Mouse (Mus musculus): Measurements from ENCODE around the gene Psors1c2. TPM values are rescaled to one million over a fixed set of nuclear protein-coding genes. Genes with fewer than 3 reads are reported as not detected.

Psors1c2 gene
- polyA plus RNA-seq, 1 experiment = 0.43 TPM

DNA sequence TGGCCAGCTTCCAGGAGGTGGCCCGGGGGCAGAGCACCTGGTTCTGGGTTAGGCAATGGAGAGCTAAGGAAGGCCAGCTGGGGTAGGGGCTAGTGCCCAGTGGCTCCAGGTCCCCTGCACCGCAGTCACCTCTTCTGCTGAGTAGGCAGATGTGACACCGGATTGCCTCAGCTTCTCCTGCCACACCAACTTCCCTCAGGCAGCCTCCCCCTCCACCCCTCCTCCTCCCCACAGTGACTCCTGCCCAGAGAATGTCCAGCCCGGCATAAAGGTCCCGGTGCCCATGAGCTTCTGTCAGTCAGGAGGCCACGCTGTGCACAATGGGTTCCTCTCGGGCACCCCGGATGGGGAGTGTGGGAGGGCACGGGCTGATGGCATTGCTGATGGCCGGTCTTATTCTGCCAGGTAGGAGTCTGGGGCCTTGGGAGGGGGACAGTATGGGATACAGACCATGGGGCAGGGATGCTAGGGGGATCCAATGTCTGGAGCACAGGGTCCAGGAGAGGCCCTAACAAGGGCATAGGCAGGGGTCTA lies 18.9 kb downstream of the Psors1c2 start, which contains the start of gene Cdsn:
TSS of gene Cdsn (plus strand) at position 248 of the 534 bp plus-strand sequence.
- WGBS = 89% methylated on average over 10 of the region's 10 CpGs
- no peak for DNase-seq (ENCODE audit: low read depth, low spot score)

DNA sequence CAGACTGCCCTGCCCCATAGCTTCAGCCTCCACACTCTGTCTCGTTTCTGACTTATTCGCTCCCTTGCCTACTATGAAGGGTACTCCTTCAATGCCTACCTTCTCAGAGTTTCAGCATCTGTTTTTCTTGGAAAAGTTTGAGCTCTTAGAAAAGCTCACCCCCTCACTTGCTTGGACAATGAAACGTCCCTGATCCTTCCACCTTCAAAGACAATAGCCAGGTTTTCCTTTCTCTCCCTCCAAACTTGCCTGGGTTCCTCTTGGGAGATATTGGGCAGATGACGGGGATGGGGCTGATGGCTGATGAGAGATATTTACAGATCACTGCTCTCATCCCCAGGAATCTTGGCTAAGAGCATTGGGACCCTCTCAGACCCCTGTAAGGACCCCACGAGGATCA lies 21.3 kb downstream of the Psors1c2 start:
- no peak for DNase-seq (ENCODE audit: low read depth, low spot score)
- WGBS = 89% methylated on average over 5 of the region's 5 CpGs

DNA sequence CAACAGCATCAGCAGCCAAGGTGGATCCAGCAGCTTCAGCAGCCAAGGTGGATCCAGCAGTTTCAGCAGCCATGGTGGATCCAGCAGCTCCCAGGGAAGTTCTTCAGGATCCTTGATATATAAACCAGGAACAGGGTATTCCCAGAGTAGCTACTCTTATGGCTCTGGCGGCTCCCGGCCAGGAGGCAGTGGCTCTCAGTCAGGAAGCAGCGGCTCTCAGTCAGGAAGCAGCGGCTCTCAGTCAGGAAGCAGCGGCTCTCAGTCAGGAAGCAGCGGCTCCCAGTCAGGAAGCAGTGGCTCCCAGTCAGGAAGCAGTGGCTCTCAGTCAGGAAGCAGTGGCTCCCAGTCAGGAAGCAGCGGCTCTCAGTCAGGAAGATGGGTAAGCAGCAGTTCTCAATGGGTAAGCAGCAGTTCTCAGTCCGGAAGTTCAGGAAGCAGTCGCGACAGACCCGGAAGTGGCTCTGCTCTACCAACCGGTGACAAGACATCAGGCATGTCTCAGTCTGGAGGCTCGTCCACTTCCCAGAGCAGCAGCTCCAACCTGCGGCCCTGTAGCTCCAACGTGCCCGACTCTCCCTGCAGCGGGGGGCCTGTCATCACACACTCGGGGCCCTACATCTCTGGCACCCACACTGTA lies 21.9 kb downstream of the Psors1c2 start:
- WGBS = 92% methylated on average over 18 of the region's 18 CpGs

DNA sequence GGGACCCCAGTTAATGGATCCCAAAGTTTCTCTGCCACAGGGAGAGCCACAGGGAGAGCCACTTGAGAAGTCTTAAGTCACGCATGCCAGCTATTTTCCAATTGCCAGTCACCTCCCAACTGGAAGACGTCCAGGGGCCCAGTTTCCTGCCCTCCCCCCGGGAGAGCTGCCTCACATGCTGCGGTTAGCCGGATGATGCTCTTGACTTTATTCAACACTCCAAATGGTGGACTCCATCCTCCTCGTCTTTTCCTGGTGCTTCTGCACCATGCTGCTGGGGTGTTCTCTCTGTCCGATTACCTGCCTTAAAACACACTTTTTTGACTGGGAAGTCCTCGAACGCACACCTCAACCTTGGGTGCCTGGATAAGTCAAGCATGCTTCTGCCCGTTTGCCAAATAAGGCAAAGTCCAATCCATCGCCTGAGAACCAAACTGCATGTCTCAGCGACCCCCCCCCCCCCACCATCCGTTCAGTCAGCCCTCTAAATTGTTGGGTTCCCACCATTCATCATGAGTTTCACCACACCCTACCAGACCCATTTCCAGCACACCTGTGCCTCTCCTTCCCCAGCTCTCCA lies 23.3 kb downstream of the Psors1c2 start:
- WGBS = 43% methylated on average over 13 of the region's 13 CpGs
- DNase-seq (ENCODE audit: low read depth, low spot score) = no peak

More for the DNA sequence above, 21.9 kb downstream of the Psors1c2 start:
- no peak for DNase-seq (ENCODE audit: low read depth, low spot score)

DNA sequence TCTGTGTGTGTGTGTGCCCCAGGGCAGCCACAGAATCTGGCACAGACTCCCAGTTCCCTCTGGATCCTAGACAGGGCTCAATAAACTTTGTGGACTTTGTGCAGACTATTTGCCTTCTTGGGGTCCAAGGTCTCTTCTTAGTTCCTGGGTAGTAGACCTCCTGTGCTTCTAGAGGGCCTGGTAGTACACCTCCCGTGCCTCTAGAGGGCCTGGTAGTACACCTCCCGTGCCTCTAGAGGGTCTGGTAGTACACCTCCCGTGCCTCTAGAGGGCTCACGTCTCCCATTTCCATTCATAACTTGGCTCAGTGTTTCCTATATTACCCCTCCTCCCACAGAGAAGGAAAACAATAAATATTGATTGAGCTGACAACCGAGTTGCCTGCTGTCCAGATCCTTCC lies 23.8 kb downstream of the Psors1c2 start:
- DNase-seq (ENCODE audit: low read depth, low spot score) = peak; percentile 74
- 8% methylated on average over 5 of the region's 5 CpGs for WGBS

DNA sequence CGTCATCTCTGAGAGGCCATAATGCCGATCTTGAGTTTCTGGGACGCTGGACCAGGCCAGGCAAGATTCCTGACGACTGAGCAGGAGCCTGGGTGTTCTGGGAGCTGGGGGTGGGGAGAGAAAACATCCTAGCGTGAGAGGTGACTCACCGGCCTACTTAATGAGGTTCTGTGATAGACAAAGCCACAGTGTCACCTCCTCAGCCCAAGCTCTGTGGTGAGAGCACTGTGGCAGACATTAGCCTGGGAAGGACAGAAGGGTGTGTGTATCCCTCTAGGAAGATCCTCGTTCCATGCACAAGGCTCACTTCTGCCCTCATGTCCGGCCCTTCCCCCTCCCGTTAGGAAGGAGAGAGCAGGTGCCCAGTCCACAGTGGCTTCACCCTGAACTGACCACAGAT lies 24.4 kb downstream of the Psors1c2 start:
- DNase-seq (ENCODE audit: low read depth, low spot score) = no peak
- WGBS = 41% methylated on average over 9 of the region's 9 CpGs

DNA sequence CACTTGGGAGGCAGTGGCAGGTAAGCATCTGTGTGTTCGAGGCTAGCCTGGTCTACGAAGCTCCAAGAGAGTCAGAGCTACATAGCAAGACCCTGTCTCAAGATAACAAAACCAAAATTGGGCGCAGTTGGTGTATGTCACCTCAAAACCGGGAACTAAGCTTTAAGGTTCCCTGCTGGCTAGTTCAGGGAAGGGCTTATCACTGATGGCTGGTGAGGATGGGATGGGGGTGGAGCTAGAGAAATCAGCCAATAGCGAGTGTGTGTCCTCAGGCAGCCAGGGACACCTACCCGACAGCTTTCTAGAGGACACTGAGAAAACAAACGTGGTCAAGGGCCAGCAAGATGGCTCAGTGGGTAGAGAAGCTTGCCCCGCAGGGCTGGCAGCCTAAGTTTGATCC lies 25.2 kb downstream of the Psors1c2 start:
- no peak for DNase-seq (ENCODE audit: low read depth, low spot score)
- WGBS = 67% methylated on average over 8 of the region's 8 CpGs

DNA sequence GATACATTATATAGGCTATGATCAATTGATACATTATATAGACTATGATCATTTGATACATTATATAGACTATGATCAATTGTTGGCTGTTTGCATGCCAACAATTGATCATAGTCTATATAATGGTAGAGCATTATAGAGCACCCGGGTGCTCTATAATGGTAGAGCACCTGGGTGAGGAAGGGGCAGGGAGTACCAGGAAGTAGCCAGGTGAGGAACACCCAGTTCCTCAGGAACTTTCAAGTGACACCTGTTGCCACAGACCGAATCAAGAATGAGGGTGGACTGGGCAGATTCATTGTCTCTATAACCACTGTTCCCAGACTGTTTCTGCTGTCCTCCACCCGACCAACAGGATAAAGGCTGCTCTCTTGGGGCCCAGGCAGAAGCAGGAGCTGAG lies 34.1 kb downstream of the Psors1c2 start, which contains the start of gene 2300002M23Rik:
TSS of gene 2300002M23Rik (plus strand) at position 301 of the 400 bp plus-strand sequence.
- 33% methylated on average over 3 of the region's 3 CpGs for WGBS
- no peak for DNase-seq (ENCODE audit: low read depth, low spot score)

DNA sequence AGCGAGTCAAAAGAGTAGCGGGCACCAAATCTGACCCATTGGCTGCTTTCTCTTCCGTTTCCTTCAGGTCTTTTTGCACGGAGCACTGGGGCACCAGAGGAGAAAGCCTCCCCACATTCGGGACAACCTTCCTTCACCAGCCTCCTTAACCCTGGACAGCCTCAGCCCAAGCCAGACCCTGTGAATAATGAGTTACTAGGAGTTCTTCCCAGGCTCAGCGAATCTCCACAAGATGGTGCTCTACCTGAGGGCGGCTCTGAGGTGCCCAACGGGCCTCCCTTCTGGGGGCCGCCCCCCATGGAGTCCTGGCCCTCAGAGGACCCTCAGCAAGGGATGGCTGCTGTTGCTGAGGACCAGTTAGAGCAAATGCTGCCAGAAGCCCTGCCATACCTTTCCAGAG lies 34.8 kb downstream of the Psors1c2 start:
- DNase-seq (ENCODE audit: low read depth, low spot score) = no peak
- WGBS = 39% methylated on average over 9 of the region's 9 CpGs

DNA sequence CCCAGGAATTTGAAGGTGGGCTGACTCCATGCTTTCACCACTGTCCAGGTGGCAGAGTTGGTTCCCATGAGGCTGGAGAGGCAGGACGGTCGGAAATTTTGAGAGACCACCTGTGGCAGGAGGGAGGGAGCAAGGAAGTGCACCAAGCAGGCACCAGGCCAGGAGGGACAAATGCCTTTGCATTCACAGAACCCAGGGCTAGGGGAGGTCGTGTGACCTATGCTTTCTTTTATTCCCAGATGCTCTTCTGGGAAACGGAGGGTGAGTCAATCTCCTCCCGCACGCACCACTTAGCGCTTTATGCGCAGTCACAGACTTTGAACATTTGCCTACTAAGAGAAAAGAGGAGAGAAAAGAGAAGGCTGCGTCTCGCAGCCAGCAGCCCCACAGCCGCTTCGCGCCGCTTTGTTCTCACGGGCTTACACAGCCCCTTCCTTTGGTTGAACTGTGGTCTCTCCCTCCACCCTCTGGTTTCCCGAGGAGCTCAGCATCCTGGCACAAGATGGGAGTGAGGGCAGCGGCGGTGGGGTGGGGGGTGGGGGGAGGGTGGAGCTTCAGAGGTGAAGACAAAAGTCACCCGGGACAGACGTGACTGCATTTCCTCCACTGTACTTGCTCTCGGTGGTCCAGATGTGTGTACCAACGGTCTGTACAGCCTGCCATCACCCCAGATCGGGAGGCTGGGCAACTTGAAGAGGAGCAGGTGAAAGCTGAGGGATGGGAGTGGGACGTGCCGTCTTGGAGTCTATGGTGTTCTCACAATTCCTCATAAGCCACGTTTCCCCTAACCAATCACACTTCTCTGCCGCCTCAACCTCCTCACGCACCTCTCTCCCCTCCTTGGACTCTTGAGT lies 36.3 kb downstream of the Psors1c2 start:
- no peak for DNase-seq (ENCODE audit: low read depth, low spot score)
- WGBS = 13% methylated on average over 28 of the region's 28 CpGs

DNA sequence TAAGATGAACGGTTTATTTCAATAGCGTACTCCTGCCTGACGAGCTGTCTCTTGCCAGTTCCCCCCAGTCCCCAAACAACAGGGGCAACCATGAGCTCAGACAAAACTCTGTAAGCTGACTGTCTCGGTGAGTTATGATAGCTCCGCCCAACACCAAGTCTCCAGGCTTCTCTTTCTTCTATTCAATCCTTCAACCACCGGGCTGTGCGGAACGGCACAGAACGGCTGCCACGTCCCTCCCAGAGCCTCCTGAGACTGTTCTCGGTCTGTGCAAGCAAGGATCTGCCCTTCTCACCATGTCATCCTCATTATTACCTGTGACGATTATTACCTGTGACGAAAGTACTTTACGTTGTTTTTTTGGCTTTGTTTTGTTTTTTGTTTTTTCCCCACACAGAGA lies 37.8 kb downstream of the Psors1c2 start:
- no peak for DNase-seq (ENCODE audit: low read depth, low spot score)
- WGBS = 87% methylated on average over 14 of the region's 14 CpGs

DNA sequence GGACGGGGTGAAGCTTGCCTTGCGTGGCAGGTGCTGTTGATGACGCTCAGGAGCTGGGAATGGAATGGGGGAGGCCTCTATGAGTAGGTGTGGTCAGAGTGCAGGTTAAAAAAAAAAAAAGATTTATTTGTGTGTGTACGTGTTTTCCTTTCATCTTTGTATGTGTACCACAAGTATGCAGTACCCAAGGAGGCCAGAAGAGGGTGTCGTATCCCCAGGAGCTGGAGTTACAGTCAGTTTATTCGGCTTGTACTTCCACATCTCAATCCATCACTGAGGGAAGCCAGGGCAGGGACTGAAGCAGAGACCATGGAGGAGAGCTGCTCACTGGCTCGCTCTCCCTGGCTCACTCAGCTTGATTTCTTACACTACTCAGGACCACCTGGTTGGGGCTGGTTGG lies 38.5 kb downstream of the Psors1c2 start:
- WGBS = 93% methylated on average over 7 of the region's 7 CpGs
- DNase-seq (ENCODE audit: low read depth, low spot score) = no peak

DNA sequence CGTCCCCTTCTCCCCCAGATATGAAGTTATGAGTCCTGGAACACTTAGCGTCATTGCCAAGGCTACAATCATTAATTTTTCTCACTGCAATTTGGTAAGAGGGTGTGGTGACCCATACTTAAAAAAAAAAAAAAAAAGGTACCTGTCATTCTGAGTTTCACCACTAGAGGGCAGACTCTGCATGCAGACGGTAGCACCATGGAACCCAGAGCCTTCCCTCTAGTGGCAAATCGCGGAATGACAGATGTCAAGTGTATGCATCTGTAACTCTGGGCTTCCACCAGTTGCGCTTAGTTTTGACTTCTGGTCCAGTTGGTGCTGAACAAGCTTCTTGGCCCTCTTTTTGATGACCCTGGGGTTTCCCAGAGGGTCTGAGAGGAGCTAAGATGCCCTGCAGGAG lies 45.2 kb downstream of the Psors1c2 start:
- WGBS = 17% methylated on average over 6 of the region's 6 CpGs
- DNase-seq (ENCODE audit: low read depth, low spot score) = peak; percentile 94

DNA sequence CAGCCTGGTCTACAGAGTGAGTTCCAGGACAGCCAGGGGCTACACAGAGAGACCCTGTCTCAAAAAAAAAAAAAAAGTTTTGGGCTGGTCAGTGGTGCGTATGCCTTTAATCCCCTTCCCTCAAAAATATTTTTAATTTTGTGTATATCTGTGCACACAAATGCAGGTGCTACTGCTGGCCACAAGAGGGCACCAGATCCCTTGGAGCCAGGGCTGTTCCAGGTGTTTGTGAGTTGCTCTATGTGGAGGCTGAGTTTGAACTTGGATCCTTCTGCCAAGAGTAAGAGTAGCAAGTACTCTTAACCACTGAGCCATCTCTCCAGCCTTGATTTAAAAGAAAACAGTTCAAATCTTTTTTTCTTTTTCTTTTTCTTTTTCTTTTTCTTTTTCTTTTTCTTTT lies 49.9 kb downstream of the Psors1c2 start:
- DNase-seq (ENCODE audit: low read depth, low spot score) = no peak
- 96% methylated on average over 1 of the region's 1 CpGs for WGBS

Other genes with a start within 250 kb of the Psors1c2 start
- 16.5 and 51.5 TPM in 2 replicates for gene H2-Q1, start 212.8 kb upstream of the Psors1c2 start, polyA plus RNA-seq (2012; rRNA removed)
- gene H2-Q2, start 191.0 kb upstream of the Psors1c2 start, polyA plus RNA-seq (2012; rRNA removed) = 245 and 632 TPM in 2 replicates
- gene H2-Q4, start 153.6 kb upstream of the Psors1c2 start, polyA plus RNA-seq (2012; rRNA removed) = 80.0 and 122 TPM in 2 replicates
- 52.5 and 53.5 TPM in 2 replicates for gene H2-Q6, start 108.4 kb upstream of the Psors1c2 start, polyA plus RNA-seq (2012; rRNA removed)
- 127 and 155 TPM in 2 replicates for gene H2-Q7, start 94.0 kb upstream of the Psors1c2 start, polyA plus RNA-seq (2012; rRNA removed)
- gene H2-Q10, start 63.1 kb upstream of the Psors1c2 start, polyA plus RNA-seq (2012; rRNA removed) = 7.5 and 13.8 TPM in 2 replicates
- not detected in 2 replicates for gene Pou5f1, start 27.2 kb upstream of the Psors1c2 start, polyA plus RNA-seq (2012; rRNA removed)
- gene Tcf19, start 16.4 kb upstream of the Psors1c2 start, polyA plus RNA-seq (2012; rRNA removed) = 19.7 and 20.3 TPM in 2 replicates
- gene Cchcr1, start 16.1 kb upstream of the Psors1c2 start, polyA plus RNA-seq (2012; rRNA removed) = 6.5 and 6.9 TPM in 2 replicates
- gene Cdsn, start 18.9 kb downstream of the Psors1c2 start, polyA plus RNA-seq (2012; rRNA removed) = 1.2 and 1.4 TPM in 2 replicates
- not detected in 2 replicates for gene 2300002M23Rik, start 34.2 kb downstream of the Psors1c2 start, polyA plus RNA-seq (2012; rRNA removed)
- not detected in 2 replicates for gene Sfta2, start 68.3 kb downstream of the Psors1c2 start, polyA plus RNA-seq (2012; rRNA removed)
- gene Gm9573, start 93.4 kb downstream of the Psors1c2 start, polyA plus RNA-seq (2012; rRNA removed) = not detected in 2 replicates
- 0.26 TPM in 1 of 2 replicates, not detected in the other for gene Mucl3, start 110.5 kb downstream of the Psors1c2 start, polyA plus RNA-seq (2012; rRNA removed)
- gene Vars2, start 134.4 kb downstream of the Psors1c2 start, polyA plus RNA-seq (2012; rRNA removed) = 20.3 and 25.1 TPM in 2 replicates
- gene Gtf2h4, start 140.5 kb downstream of the Psors1c2 start, polyA plus RNA-seq (2012; rRNA removed) = 30.3 and 31.1 TPM in 2 replicates
- 39.0 and 48.9 TPM in 2 replicates for gene Ddr1, start 171.4 kb downstream of the Psors1c2 start, polyA plus RNA-seq (2012; rRNA removed)

Measured in large intestine, adult 2 months (tissue).